Mouse (Mus musculus): ENCODE measurements at regions not wholly inside any gene's neighbourhood (a gene's known extent, or its start where the extent isn't known, plus 50 kb on each side); places are given as distances from the start of the nearest gene placed in this dataset.

- no peak overlapping the region for H3K27ac ChIP-seq
- DNase-seq: no peak
- intact Hi-C loops (cut with DNase I): no loop called here
- H3K4me3 ChIP-seq: no peak overlapping the region
- TF ChIP-seq CTCF (IDR thresholded peaks at IDR 0.05): no peak
These were observed 218.2 kb downstream of the Rpap3 start for GRCm38 (mm10) chr15:97487425-97487824.

GRCm38 (mm10) chr15:97471986-97472779 is 225.1 kb upstream of the Amigo2 start:
- Histone ChIP-seq H3K27ac (no peak overlapping the region), H3K4me3 (no peak overlapping the region)
- intact Hi-C loops (cut with DNase I): no loop called here
- DNase-seq: no peak
- TF ChIP-seq CTCF (IDR thresholded peaks at IDR 0.05): no peak

DNA sequence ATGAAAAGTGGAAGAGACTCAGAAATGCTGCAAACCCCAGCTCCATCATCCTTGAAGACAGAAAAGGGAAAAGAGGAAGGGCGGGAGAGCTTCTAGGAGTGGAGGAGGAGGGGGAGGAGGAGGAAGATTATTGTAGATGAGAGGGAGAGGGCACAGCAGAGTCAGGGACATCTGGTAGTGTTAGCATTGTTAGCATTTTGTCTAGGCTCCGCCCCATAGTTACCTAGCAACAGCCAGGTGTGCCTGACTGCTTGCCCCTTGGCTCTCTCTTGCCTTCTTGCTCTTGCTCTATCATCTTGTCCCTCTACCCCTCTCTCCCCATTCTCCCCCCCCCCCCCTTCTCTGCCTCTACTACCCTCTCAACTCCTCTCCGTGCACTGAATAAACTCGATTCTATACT is 224.4 kb upstream of the Amigo2 start:
- no peak for DNase-seq
- Histone ChIP-seq H3K27ac (no peak overlapping the region), H3K4me3 (no peak overlapping the region)
- no peak for TF ChIP-seq CTCF (IDR thresholded peaks at IDR 0.05)
- intact Hi-C loops (cut with DNase I): no loop called here

GRCm38 (mm10) chr15:97469684-97470344 is 222.7 kb upstream of the Amigo2 start:
- intact Hi-C loops (cut with DNase I): loop anchor here (10.0 kb wide), 1 partner anchor 105 kb away; no protein-coding TSS in a partner anchor
- no peak for DNase-seq
- Histone ChIP-seq H3K27ac (no peak overlapping the region), H3K4me3 (no peak overlapping the region)
- no peak for TF ChIP-seq CTCF (IDR thresholded peaks at IDR 0.05)

GRCm38 (mm10) chr15:97468732-97469683 is 221.9 kb upstream of the Amigo2 start:
- no peak overlapping the region for H3K4me3 ChIP-seq
- no peak overlapping the region for H3K27ac ChIP-seq
- TF ChIP-seq CTCF (IDR thresholded peaks at IDR 0.05): no peak
- no peak for DNase-seq
- intact Hi-C loops (cut with DNase I): loop anchor here (10.0 kb wide), 1 partner anchor 106 kb away; no protein-coding TSS in a partner anchor

GRCm38 (mm10) chr15:97467781-97468485 is 220.8 kb upstream of the Amigo2 start:
- no peak overlapping the region for H3K27ac ChIP-seq
- no peak for DNase-seq
- intact Hi-C loops (cut with DNase I): loop anchor here (10.0 kb wide), 1 partner anchor 107 kb away; no protein-coding TSS in a partner anchor
- TF ChIP-seq CTCF (IDR thresholded peaks at IDR 0.05): no peak
- no peak overlapping the region for H3K4me3 ChIP-seq

DNA sequence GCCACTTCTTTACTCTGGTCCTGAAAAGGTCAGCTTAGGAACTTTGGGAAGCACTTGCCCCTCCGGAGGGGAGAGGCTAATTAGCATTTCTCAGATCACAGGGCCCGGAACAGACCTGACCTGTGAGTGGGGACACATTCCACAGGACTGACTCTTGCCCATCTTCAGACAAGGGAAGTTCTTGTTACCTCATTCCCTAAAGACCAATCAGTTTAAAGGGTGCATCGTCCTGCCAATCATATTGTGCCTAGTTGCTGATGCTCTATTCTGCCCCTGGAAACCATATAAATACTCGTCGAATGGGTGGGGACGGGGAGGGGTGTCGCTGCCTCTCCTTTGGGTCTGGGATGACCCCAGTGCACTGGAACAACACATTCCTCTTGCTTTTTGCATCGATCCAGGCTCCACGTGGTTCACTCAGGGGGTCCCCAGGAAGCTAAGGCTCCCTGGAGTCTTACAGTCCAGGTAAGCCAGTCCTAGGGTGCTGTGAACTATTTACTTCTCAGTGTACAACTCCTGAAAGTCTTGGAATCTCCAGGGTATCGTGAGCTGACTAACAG is 219.9 kb upstream of the Amigo2 start:
- intact Hi-C loops (cut with DNase I): loop anchor here (10.0 kb wide), 1 partner anchor 108 kb away; no protein-coding TSS in a partner anchor
- no peak for DNase-seq

GRCm38 (mm10) chr15:97466110-97466509 is 219.0 kb upstream of the Amigo2 start:
- Histone ChIP-seq H3K4me3 (no peak overlapping the region), H3K27ac (no peak overlapping the region)
- TF ChIP-seq CTCF (IDR thresholded peaks at IDR 0.05): peak; percentile 38
- no peak for DNase-seq
- intact Hi-C loops (cut with DNase I): loop anchor here (10.0 kb wide), 1 partner anchor 109 kb away; no protein-coding TSS in a partner anchor

More for the DNA sequence above, 219.9 kb upstream of the Amigo2 start:
- Histone ChIP-seq H3K27ac (no peak overlapping the region), H3K4me3 (no peak overlapping the region)
- no peak for TF ChIP-seq CTCF (IDR thresholded peaks at IDR 0.05)

DNA sequence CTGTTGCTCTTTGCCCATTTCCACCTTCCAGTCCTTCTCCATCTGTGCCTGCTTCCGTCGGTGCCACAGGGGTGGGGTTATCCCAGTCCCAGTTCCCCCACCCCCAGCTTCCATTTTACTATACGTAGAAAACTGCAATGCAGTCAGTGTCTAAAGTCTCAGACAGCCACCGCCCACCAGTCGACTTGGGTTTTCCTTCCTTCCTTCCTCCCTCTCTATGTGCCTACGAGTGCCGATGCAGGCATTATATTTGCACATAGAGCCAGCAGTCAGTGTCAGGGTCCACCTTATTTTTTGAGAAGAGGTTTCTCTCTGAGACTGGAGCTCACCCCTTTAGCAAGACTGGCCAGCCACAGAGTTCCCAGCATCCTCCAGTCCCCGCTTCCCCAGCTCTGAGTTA is 218.3 kb upstream of the Amigo2 start:
- Histone ChIP-seq H3K27ac (no peak overlapping the region), H3K4me3 (no peak overlapping the region)
- intact Hi-C loops (cut with DNase I): loop anchor here (10.0 kb wide), 1 partner anchor 109 kb away; no protein-coding TSS in a partner anchor
- no peak for DNase-seq
- no peak for TF ChIP-seq CTCF (IDR thresholded peaks at IDR 0.05)

- no peak for TF ChIP-seq CTCF (IDR thresholded peaks at IDR 0.05)
- H3K4me3 ChIP-seq: no peak overlapping the region
- H3K27ac ChIP-seq: no peak overlapping the region
- peak; percentile 44 for DNase-seq
- intact Hi-C loops (cut with DNase I): loop anchor here (10.0 kb wide), 1 partner anchor 110 kb away; no protein-coding TSS in a partner anchor
These were observed 217.7 kb upstream of the Amigo2 start for GRCm38 (mm10) chr15:97464737-97465136.

- TF ChIP-seq CTCF (IDR thresholded peaks at IDR 0.05): no peak
- Histone ChIP-seq H3K4me3 (no peak overlapping the region), H3K27ac (no peak overlapping the region)
- no peak for DNase-seq
- intact Hi-C loops (cut with DNase I): loop anchor here (10.0 kb wide), 1 partner anchor 112 kb away; no protein-coding TSS in a partner anchor
These were observed 215.5 kb upstream of the Amigo2 start for GRCm38 (mm10) chr15:97462587-97462986.
